Mouse (Mus musculus) cerebellum, adult 2 months (tissue): ENCODE measurements at regions not wholly inside any gene's neighbourhood (a gene's known extent, or its start where the extent isn't known, plus 50 kb on each side); places are given as distances from the start of the nearest gene placed in this dataset.

ENCODE experiments used
- DNase-seq, 2 experiments: peaks; one replicate each; pipeline ENCODE4 v3.0.0; 2021
- H3K27ac ChIP-seq: fragments of 200-500 bp; 2 replicates; pipeline ENCODE4 v1.5.1; 2012; ENCODE audit warnings: low read length, control low read depth, inconsistent platforms; ENCODE audit not compliant: insufficient read depth
- H3K27me3 ChIP-seq: fragments of 200-500 bp; 2 replicates; pipeline ENCODE4 v1.6.1; 2012; ENCODE audit warnings: inconsistent platforms, mild to moderate bottlenecking, low read length, moderate library complexity; ENCODE audit not compliant: control insufficient read depth, insufficient read depth
- H3K4me1 ChIP-seq: fragments of 200-500 bp; 2 replicates; pipeline ENCODE4 v1.6.1; 2011; ENCODE audit warnings: low read length; ENCODE audit not compliant: control insufficient read depth, insufficient read depth
- H3K4me3 ChIP-seq: fragments of 200-500 bp; replicated peaks from 2 replicates; pipeline ENCODE3; 2011; ENCODE audit warnings: mild to moderate bottlenecking, low read depth, low read length, control low read depth; ENCODE audit not compliant: insufficient read depth
- CTCF ChIP-seq: fragments of 200-500 bp; IDR thresholded peaks from 2 replicates; pipeline ENCODE4 v1.5.1; 2011; ENCODE audit warnings: low read depth, mild to moderate bottlenecking, control low read depth, low read length, moderate library complexity, borderline replicate concordance; ENCODE audit not compliant: insufficient read depth
- POLR2A ChIP-seq: fragments of 200-500 bp; IDR thresholded peaks from 2 replicates; pipeline ENCODE4 v1.6.1; 2011; ENCODE audit warnings: low read length, control low read depth, borderline replicate concordance; ENCODE audit not compliant: insufficient read depth
- WGBS: fragments of 180-500 bp; shearing (Covaris S2); methylation state at CpG from one replicate; pipeline ENCODE4 v1.1.7; 2018; 5-methylcytosine and 5-hydroxymethylcytosine counted together

DNA sequence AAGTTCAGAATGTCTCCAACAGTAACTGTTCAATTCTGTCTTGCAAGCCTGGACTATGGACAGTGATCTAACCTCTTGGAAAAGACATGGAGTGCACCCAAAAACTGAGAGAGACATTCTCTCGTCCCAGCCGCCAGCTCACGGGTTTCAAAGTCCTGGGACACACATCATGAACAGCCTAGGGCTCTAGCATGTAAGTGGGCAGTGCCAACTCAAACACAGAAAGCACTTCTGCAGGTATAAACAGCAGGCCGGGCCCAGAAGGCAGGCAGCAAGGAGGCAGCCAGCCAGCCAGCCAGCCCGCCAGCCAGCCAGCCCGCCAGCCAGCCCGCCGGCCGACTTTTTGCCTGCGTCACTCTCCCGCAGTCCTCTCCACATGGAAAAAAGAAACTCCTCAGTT lies 60.3 kb upstream of the Ccn2 start:
- TF ChIP-seq POLR2A (no peak), CTCF (no peak)
- Histone ChIP-seq H3K27ac (no peak overlapping the region), H3K4me1 (no peaks in the 10 kb centered on the region), H3K4me3 (no peak overlapping the region), H3K27me3 (no peaks in the 10 kb centered on the region)
- WGBS = 73% methylated on average over 11 of the region's 11 CpGs
- no peak for DNase-seq

- TF ChIP-seq POLR2A (no peak), CTCF (no peak)
- H3K27ac ChIP-seq = no peak overlapping the region
- H3K4me1 ChIP-seq = no peaks in the 10 kb centered on the region
- WGBS = 89% methylated on average over 6 of the region's 6 CpGs
- H3K4me3 ChIP-seq = no peak overlapping the region
- DNase-seq = no peak
- no peaks in the 10 kb centered on the region for H3K27me3 ChIP-seq
Measured at GRCm38 (mm10) chr10:24535461-24535860, 59.8 kb upstream of the Ccn2 start.

DNA sequence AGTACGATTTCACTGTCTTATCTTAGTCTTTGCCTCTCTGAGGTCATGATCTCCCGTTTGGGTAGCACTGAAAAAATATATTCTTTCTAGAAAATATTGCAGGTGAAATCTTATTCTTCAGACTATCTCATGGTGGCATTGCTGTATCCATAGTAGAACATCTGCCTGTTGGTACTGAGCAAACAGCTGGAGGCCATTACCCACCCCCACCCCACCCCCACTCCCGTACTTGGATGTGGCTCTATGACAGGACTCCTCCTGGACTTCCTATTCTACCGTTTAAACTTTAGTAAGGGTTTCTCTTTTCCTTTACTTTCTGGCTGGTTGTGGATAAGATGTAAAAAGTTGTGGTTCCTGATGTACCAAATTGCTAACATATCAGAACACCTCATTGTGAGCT lies 53.3 kb upstream of the Ccn2 start:
- H3K4me3 ChIP-seq = no peak overlapping the region
- 73% methylated on average over 4 of the region's 4 CpGs for WGBS
- H3K27me3 ChIP-seq = no peaks in the 10 kb centered on the region
- H3K27ac ChIP-seq = no peak overlapping the region
- DNase-seq = no peak
- no peaks in the 10 kb centered on the region for H3K4me1 ChIP-seq
- TF ChIP-seq CTCF = no peak
